Mouse (Mus musculus) kidney, adult 2 months (tissue): ENCODE measurements around the gene Dlg2. TPM values are rescaled to one million over a fixed set of nuclear protein-coding genes. Genes with fewer than 3 reads are reported as not detected.

Experiments used
- DNase-seq: peaks from one replicate; pipeline ENCODE4 v3.0.0; 2021
- H3K27ac ChIP-seq: fragments of 200-500 bp; 2 replicates; pipeline ENCODE4 v1.5.1; 2012; ENCODE audit warnings: low read depth, low read length, control low read depth, inconsistent platforms; ENCODE audit not compliant: insufficient read depth
- H3K27me3 ChIP-seq: fragments of 200-500 bp; replicated peaks from 2 replicates; pipeline ENCODE4 v1.6.1; 2012; ENCODE audit warnings: mild to moderate bottlenecking, moderate library complexity, low read length, inconsistent platforms; ENCODE audit not compliant: control insufficient read depth, insufficient read depth
- H3K36me3 ChIP-seq: fragments of 200-500 bp; 2 replicates; pipeline ENCODE4 v1.6.1; 2012; ENCODE audit warnings: mild to moderate bottlenecking, moderate library complexity, low read length, inconsistent platforms; ENCODE audit not compliant: control insufficient read depth, insufficient read depth
- H3K4me1 ChIP-seq: fragments of 200-500 bp; 2 replicates; pipeline ENCODE4 v1.6.1; 2011; ENCODE audit warnings: low read length; ENCODE audit not compliant: control insufficient read depth, insufficient read depth
- H3K4me3 ChIP-seq: fragments of 200-500 bp; 2 replicates; pipeline ENCODE4 v1.5.1; 2011; ENCODE audit warnings: mild to moderate bottlenecking, low read depth, low read length, control low read depth; ENCODE audit not compliant: insufficient read depth
- CTCF ChIP-seq: fragments of 200-500 bp; conservative IDR thresholded peaks from 2 replicates; pipeline ENCODE4 v1.5.1; 2011; ENCODE audit warnings: low read depth, mild to moderate bottlenecking, control low read depth, low read length, moderate library complexity, mixed read lengths; ENCODE audit not compliant: insufficient read depth, insufficient read length
- POLR2A ChIP-seq: fragments of 200-500 bp; IDR thresholded peaks from one replicate; pipeline ENCODE4 v1.6.1; 2011; ENCODE audit warnings: low read depth, low read length, control low read depth
- WGBS: fragments of 180-500 bp; shearing (Covaris S2); methylation state at CpG from one replicate; pipeline ENCODE4 v1.1.7; 2018; 5-methylcytosine and 5-hydroxymethylcytosine counted together
- polyA plus RNA-seq: library from polyadenylated mRNA; depleted of rRNA; stranded (reverse); fragments of >200 nt; gene quantifications from 2 replicates; pipeline ENCODE4 v1.2.3, GENCODE M21; 2012

The Dlg2 gene
- polyA plus RNA-seq, 1 experiment: 2.1 TPM

- no peak for DNase-seq
- Histone ChIP-seq H3K36me3 (no peaks in the 10 kb centered on the region), H3K27me3 (no peaks in the 10 kb centered on the region), H3K27ac (no peak overlapping the region), H3K4me3 (no peak overlapping the region), H3K4me1 (no peaks in the 10 kb centered on the region)
- 70% methylated on average over 7 of the region's 7 CpGs for WGBS
- TF ChIP-seq CTCF: no peak
- TF ChIP-seq POLR2A: no peak
Measured at GRCm38 (mm10) chr7:92448782-92449575, 1972.5 kb downstream of the Dlg2 start.

DNA sequence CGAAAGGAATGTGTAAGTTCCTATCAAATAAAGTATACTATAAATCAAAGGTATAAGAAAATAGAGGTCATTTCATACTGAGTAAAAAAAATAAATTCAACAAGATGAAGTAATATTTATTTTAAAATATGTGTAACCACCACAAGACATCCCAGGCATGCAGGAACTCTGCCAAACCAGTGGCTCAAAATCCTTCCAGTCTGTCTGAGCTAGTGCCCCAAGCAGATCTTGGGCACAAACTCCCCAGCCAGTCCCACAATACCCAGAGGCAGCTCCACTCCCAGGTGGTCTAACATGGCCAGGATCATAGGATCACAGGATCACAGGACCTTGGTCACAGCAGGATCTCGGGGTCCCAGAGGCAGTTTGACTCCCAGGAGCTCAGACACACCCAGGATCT, 1977.7 kb downstream of the Dlg2 start:
- Histone ChIP-seq H3K27me3 (no peaks in the 10 kb centered on the region), H3K4me3 (no peak overlapping the region), H3K4me1 (no peaks in the 10 kb centered on the region), H3K36me3 (no peaks in the 10 kb centered on the region), H3K27ac (no peak overlapping the region)
- WGBS: 79% methylated on average over 2 of the region's 2 CpGs
- TF ChIP-seq POLR2A: no peak
- no peak for TF ChIP-seq CTCF
- DNase-seq: no peak

DNA sequence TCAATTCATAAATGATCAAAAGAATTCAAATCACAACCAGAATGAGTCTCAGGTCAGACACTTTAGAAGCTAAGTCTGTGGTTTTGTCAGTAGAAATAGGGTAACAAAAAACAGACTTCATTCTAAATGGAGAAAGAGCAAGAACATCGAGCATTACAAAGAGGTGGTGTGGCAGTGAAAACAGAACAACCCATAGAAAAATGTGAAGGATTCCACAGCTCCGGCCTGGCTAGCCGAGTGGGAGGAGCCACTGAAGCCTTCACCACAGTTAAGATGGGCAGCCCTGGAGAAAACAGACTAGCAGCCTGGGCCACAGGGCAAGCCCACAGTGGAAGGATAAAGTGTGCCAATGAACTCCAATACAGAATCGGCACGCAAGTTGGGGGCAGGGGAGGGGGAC, 1979.5 kb downstream of the Dlg2 start:
- no peaks in the 10 kb centered on the region for H3K4me1 ChIP-seq
- 61% methylated on average over 5 of the region's 5 CpGs for WGBS
- H3K27ac ChIP-seq: no peak overlapping the region
- no peaks in the 10 kb centered on the region for H3K27me3 ChIP-seq
- TF ChIP-seq CTCF: no peak
- TF ChIP-seq POLR2A: no peak
- no peaks in the 10 kb centered on the region for H3K36me3 ChIP-seq
- no peak overlapping the region for H3K4me3 ChIP-seq
- DNase-seq: no peak

DNA sequence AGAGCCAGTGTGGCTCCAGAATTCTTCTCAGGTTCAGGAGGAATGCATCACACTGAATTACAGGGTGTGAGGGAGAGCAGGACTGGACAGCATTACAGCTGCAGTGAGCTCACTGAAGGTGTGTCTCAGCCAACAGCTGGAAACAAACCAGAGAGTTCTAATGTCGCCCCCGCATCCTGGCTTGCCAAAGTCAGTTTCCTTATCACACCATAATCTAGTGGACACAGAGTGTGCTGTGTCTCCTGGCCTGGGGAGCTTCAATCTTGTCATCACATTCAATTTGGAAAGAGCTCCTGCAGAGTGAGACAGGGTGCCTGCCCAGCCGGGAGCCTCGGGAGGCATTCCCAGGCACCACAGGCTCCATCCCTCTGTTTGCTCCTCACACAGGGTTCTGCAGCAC, 1981.3 kb downstream of the Dlg2 start:
- no peak for DNase-seq
- no peaks in the 10 kb centered on the region for H3K36me3 ChIP-seq
- H3K4me3 ChIP-seq: no peak overlapping the region
- 15% methylated on average over 4 of the region's 4 CpGs for WGBS
- no peaks in the 10 kb centered on the region for H3K27me3 ChIP-seq
- TF ChIP-seq POLR2A (no peak), CTCF (no peak)
- no peaks in the 10 kb centered on the region for H3K4me1 ChIP-seq
- no peak overlapping the region for H3K27ac ChIP-seq

DNA sequence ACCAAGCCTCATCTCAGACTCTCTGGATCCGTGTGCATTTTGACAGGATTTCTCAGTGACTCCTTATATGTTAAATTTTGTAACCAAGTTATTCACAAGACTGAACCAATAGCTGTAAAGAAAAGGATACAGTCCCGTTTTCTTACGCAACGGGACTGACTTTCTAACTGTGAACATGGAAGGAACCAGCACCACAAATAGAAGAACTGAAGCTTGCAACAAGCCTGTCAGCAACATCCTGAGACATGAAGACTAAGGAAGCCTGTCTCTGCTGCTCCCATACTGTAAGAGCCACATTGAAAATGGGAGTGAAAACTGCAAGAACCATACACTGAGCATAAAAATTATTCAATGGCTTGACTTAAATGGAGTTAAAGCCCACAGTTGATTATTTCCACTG, 1981.8 kb downstream of the Dlg2 start:
- WGBS: 82% methylated on average over 4 of the region's 4 CpGs

DNA sequence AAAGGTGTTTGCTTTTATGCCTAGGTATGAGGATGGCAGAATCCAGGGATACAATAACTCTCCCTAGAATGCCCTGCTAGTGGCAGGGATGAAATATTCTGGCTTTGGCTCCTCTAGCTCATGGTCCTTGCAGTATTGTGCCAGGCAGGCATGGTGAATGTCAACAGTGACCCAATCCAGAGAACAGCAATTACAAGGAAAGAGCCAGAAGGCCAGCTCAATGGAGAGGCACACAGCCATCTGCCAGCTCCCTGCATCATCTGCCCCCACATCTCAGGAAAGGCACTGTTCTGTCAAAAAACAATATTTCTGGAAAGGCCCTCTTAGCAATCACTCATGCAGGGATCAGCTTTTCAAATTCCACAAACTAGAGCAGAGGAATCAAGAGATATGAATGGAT, 1984.1 kb downstream of the Dlg2 start:
- Histone ChIP-seq H3K4me1 (no peaks in the 10 kb centered on the region), H3K27me3 (no peaks in the 10 kb centered on the region), H3K36me3 (no peaks in the 10 kb centered on the region), H3K4me3 (no peak overlapping the region), H3K27ac (no peak overlapping the region)
- no peak for TF ChIP-seq CTCF
- DNase-seq: no peak

More for the DNA sequence above, 1981.8 kb downstream of the Dlg2 start:
- Histone ChIP-seq H3K27ac (no peak overlapping the region), H3K27me3 (no peaks in the 10 kb centered on the region), H3K36me3 (no peaks in the 10 kb centered on the region), H3K4me1 (no peaks in the 10 kb centered on the region), H3K4me3 (no peak overlapping the region)
- no peak for TF ChIP-seq CTCF
- TF ChIP-seq POLR2A: no peak
- DNase-seq: no peak

- no peak for DNase-seq
- no peaks in the 10 kb centered on the region for H3K36me3 ChIP-seq
- H3K27ac ChIP-seq: no peak overlapping the region
- H3K27me3 ChIP-seq: no peaks in the 10 kb centered on the region
- no peak overlapping the region for H3K4me3 ChIP-seq
- H3K4me1 ChIP-seq: no peaks in the 10 kb centered on the region
- WGBS: 71% methylated on average over 3 of the region's 3 CpGs
- no peak for TF ChIP-seq POLR2A
- TF ChIP-seq CTCF: no peak
Measured at GRCm38 (mm10) chr7:92461256-92461655, 1984.8 kb downstream of the Dlg2 start.
